Mouse (Mus musculus) lung, embryonic 16.5 days (tissue): ENCODE results near the gene Mylk4. TPM values are rescaled to one million over a fixed set of nuclear protein-coding genes. Genes with fewer than 3 reads are reported as not detected.
A peak's percentile ranks its signal among the peaks of the same experiment; 100 is the strongest.

ENCODE experiments used
- ATAC-seq: fragments of 200-750 bp; cut with Nextera tagmentation; 2 replicates; pipeline ENCODE4 v1.8.0; 2017; ENCODE audit warnings: low read depth, mild to moderate bottlenecking, moderate library complexity
- H3K27ac ChIP-seq: fragments of 300-500 bp; sonication (generic); 2 replicates; pipeline ENCODE4 v1.5.1; 2014; ENCODE audit warnings: mild to moderate bottlenecking, control low read depth, low read length
- H3K27me3 ChIP-seq: fragments of 300-500 bp; sonication (generic); 2 replicates; pipeline ENCODE4 v1.6.1; 2014; ENCODE audit warnings: low read depth, low read length, mixed read lengths; ENCODE audit not compliant: control insufficient read depth, insufficient read depth
- H3K36me3 ChIP-seq: fragments of 300-500 bp; sonication (generic); 2 replicates; pipeline ENCODE4 v1.6.1; 2014; ENCODE audit warnings: low read length; ENCODE audit not compliant: control insufficient read depth, insufficient read depth
- H3K4me1 ChIP-seq: fragments of 300-500 bp; sonication (generic); replicated peaks from 2 replicates; pipeline ENCODE4 v1.6.1; 2014; ENCODE audit warnings: low read length, mixed read lengths; ENCODE audit not compliant: control insufficient read depth, insufficient read depth
- H3K4me2 ChIP-seq: fragments of 300-500 bp; sonication (generic); 2 replicates; pipeline ENCODE4 v1.6.1; 2014; ENCODE audit warnings: low read depth, low read length, control low read depth
- H3K4me3 ChIP-seq: fragments of 300-500 bp; sonication (generic); 2 replicates; pipeline ENCODE4 v1.5.1; 2014; ENCODE audit warnings: mild to moderate bottlenecking, low read length, control low read depth
- H3K9ac ChIP-seq: fragments of 300-500 bp; sonication (generic); 2 replicates; pipeline ENCODE4 v1.6.1; 2014; ENCODE audit warnings: low read length, control low read depth
- H3K9me3 ChIP-seq: fragments of 300-500 bp; sonication (generic); 2 replicates; pipeline ENCODE4 v1.6.1; 2016; ENCODE audit warnings: low read length; ENCODE audit not compliant: control insufficient read depth
- WGBS: fragments of 180-500 bp; shearing (Covaris S2); extraction: QIAGEN DNeasy Blood & Tissue Kit; methylation state at CpG from one replicate; pipeline ENCODE4 v1.1.7; 2014; 5-methylcytosine and 5-hydroxymethylcytosine counted together
- polyA plus RNA-seq: library from polyadenylated mRNA; unstranded; fragments of >200 nt; fragmentation: Nextera tagmentation; extraction: Ambion mirVana; gene quantifications from 2 replicates; pipeline ENCODE4 v1.2.1, GENCODE M21; 2015

The Mylk4 gene
- polyA plus RNA-seq, 1 experiment from 2014 or later = 0.26 TPM

- peak; percentile 51; the same call in 1 of the 2 replicates for ATAC-seq
- H3K27ac ChIP-seq = no peak overlapping the region
- H3K4me1 ChIP-seq = peaks cover 4% of the 10 kb centered on the region; the same call in 1 of the 2 replicates
- no peaks in the 10 kb centered on the region for H3K27me3 ChIP-seq
- WGBS = 30% methylated on average over 1 of the region's 1 CpGs
- H3K9ac ChIP-seq = no peak overlapping the region
- H3K36me3 ChIP-seq = no peaks in the 10 kb centered on the region
- no peaks in the 10 kb centered on the region for H3K9me3 ChIP-seq
- H3K4me3 ChIP-seq = no peak overlapping the region
- H3K4me2 ChIP-seq = no peak overlapping the region
Measured at GRCm38 (mm10) chr13:32705315-32705714, 78.4 kb downstream of the Mylk4 start.

- 48% methylated on average over 2 of the region's 2 CpGs for WGBS
- Histone ChIP-seq H3K4me1 (peaks cover 4% of the 10 kb centered on the region; the same call in 1 of the 2 replicates), H3K27ac (peak overlapping the region; percentile 11; the same call in 1 of the 2 replicates), H3K4me3 (no peak overlapping the region), H3K36me3 (no peaks in the 10 kb centered on the region), H3K9ac (no peak overlapping the region), H3K27me3 (no peaks in the 10 kb centered on the region), H3K4me2 (no peak overlapping the region), H3K9me3 (no peaks in the 10 kb centered on the region)
- no peak for ATAC-seq
Measured at GRCm38 (mm10) chr13:32704911-32705310, 78.8 kb downstream of the Mylk4 start.

- H3K36me3 ChIP-seq = no peaks in the 10 kb centered on the region
- H3K9me3 ChIP-seq = no peaks in the 10 kb centered on the region
- H3K4me2 ChIP-seq = no peak overlapping the region
- no peaks in the 10 kb centered on the region for H3K27me3 ChIP-seq
- peaks cover 1% of the 10 kb centered on the region; the same call in 1 of the 2 replicates for H3K4me1 ChIP-seq
- H3K9ac ChIP-seq = no peak overlapping the region
- no peak overlapping the region for H3K27ac ChIP-seq
- no peak for ATAC-seq
- H3K4me3 ChIP-seq = no peak overlapping the region
- 35% methylated on average over 1 of the region's 1 CpGs for WGBS
Measured at GRCm38 (mm10) chr13:32701564-32701963, 82.2 kb downstream of the Mylk4 start.

GRCm38 (mm10) chr13:32699376-32699775, 84.4 kb downstream of the Mylk4 start:
- 79% methylated on average over 1 of the region's 1 CpGs for WGBS
- no peaks in the 10 kb centered on the region for H3K36me3 ChIP-seq

GRCm38 (mm10) chr13:32698956-32699355, 84.8 kb downstream of the Mylk4 start:
- Histone ChIP-seq H3K27me3 (no peaks in the 10 kb centered on the region), H3K36me3 (no peaks in the 10 kb centered on the region), H3K4me2 (no peak overlapping the region), H3K9ac (no peak overlapping the region), H3K9me3 (no peaks in the 10 kb centered on the region), H3K27ac (no peak overlapping the region), H3K4me3 (no peak overlapping the region), H3K4me1 (no peaks in the 10 kb centered on the region)
- 89% methylated on average over 3 of the region's 3 CpGs for WGBS
- ATAC-seq = no peak

More at GRCm38 (mm10) chr13:32699376-32699775, 84.4 kb downstream of the Mylk4 start:
- no peak overlapping the region for H3K9ac ChIP-seq
- no peaks in the 10 kb centered on the region for H3K4me1 ChIP-seq
- H3K27ac ChIP-seq = no peak overlapping the region
- H3K9me3 ChIP-seq = no peaks in the 10 kb centered on the region
- no peak overlapping the region for H3K4me3 ChIP-seq
- no peaks in the 10 kb centered on the region for H3K27me3 ChIP-seq
- H3K4me2 ChIP-seq = no peak overlapping the region
- ATAC-seq = no peak

- H3K27ac ChIP-seq = no peak overlapping the region
- H3K9ac ChIP-seq = no peak overlapping the region
- H3K4me3 ChIP-seq = no peak overlapping the region
- no peak overlapping the region for H3K4me2 ChIP-seq
- no peaks in the 10 kb centered on the region for H3K4me1 ChIP-seq
- WGBS = 78% methylated on average over 6 of the region's 6 CpGs
- no peaks in the 10 kb centered on the region for H3K36me3 ChIP-seq
- ATAC-seq = no peak
- no peaks in the 10 kb centered on the region for H3K9me3 ChIP-seq
- no peaks in the 10 kb centered on the region for H3K27me3 ChIP-seq
Measured at GRCm38 (mm10) chr13:32693886-32694455, 89.8 kb downstream of the Mylk4 start.

- Histone ChIP-seq H3K9ac (no peak overlapping the region), H3K36me3 (no peaks in the 10 kb centered on the region), H3K4me1 (no peaks in the 10 kb centered on the region), H3K27ac (no peak overlapping the region), H3K4me3 (no peak overlapping the region), H3K9me3 (no peaks in the 10 kb centered on the region), H3K27me3 (no peaks in the 10 kb centered on the region), H3K4me2 (no peak overlapping the region)
- 46% methylated on average over 1 of the region's 1 CpGs for WGBS
- no peak for ATAC-seq
Measured at GRCm38 (mm10) chr13:32692563-32692962, 91.2 kb downstream of the Mylk4 start.

GRCm38 (mm10) chr13:32690279-32690678, 93.5 kb downstream of the Mylk4 start:
- Histone ChIP-seq H3K27me3 (no peaks in the 10 kb centered on the region), H3K9me3 (no peaks in the 10 kb centered on the region), H3K4me1 (no peaks in the 10 kb centered on the region), H3K36me3 (no peaks in the 10 kb centered on the region), H3K27ac (no peak overlapping the region), H3K9ac (no peak overlapping the region), H3K4me2 (no peak overlapping the region), H3K4me3 (no peak overlapping the region)
- 82% methylated on average over 3 of the region's 3 CpGs for WGBS
- ATAC-seq = no peak

- Histone ChIP-seq H3K36me3 (no peaks in the 10 kb centered on the region), H3K4me1 (no peaks in the 10 kb centered on the region), H3K27ac (no peak overlapping the region), H3K9ac (no peak overlapping the region), H3K4me2 (peak overlapping the region; percentile 40), H3K4me3 (0 out of 2 replicates have a peak overlapping the region, but pooled peaks have one; percentile 18), H3K27me3 (peaks cover 8% of the 10 kb centered on the region; the same call in 1 of the 2 replicates), H3K9me3 (no peaks in the 10 kb centered on the region)
- peak; percentile 76; the same call in 1 of the 2 replicates for ATAC-seq
- WGBS = 21% methylated on average over 12 of the region's 12 CpGs
Measured at GRCm38 (mm10) chr13:32680868-32681515, 102.8 kb downstream of the Mylk4 start.
